Mouse (Mus musculus) fat pad, adult 2 months (tissue): ENCODE data around the gene Zpr1.

Experiments
- DNase-seq: peaks from one replicate; pipeline ENCODE4 v3.0.0-alpha.2; 2011; ENCODE audit warnings: low read depth, low spot score; ENCODE audit errors: extremely low read depth

The Zpr1 gene

DNA sequence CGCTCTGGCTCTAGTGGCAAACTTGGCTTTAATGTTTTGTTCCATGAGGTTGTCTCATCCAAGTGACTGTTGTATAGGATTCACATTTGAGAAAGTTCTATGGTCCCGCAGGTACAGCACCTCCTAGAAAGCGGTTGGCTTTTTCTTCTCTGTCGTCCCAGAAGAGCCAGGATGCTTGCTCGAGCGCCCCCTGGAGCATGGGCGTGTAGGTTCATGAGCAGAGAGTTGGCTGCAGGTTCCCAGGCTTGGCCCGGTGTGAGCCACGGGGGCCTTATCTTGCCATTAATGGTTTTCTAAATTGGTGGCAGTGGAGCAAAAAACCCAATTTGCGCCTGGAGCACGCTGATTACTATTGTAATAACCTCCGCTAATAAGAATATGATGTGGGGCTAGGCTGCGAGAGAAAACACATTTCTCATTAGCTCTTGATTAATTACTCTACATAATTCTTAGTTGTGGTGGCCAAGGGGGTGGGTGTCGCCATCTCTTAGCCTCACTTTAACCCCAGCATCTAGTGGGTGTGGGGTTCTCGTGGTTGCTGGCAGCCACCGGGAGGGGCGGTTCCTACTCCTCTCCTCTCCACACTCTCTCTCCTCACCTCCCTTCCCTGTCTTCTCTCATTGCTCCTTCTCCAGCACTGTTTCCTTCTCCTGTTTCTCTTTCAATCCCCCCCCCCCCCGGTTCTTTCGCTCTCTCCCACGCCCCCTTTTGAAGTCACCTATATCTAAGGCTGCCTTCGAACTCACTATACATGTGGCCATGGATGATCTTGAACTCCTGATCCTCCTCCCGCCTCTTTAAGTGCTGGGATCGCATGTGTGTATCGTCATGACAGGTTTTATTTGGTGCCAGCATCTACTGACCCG is 55.1 kb downstream of the Zpr1 start:
- DNase-seq, result no peak

DNA sequence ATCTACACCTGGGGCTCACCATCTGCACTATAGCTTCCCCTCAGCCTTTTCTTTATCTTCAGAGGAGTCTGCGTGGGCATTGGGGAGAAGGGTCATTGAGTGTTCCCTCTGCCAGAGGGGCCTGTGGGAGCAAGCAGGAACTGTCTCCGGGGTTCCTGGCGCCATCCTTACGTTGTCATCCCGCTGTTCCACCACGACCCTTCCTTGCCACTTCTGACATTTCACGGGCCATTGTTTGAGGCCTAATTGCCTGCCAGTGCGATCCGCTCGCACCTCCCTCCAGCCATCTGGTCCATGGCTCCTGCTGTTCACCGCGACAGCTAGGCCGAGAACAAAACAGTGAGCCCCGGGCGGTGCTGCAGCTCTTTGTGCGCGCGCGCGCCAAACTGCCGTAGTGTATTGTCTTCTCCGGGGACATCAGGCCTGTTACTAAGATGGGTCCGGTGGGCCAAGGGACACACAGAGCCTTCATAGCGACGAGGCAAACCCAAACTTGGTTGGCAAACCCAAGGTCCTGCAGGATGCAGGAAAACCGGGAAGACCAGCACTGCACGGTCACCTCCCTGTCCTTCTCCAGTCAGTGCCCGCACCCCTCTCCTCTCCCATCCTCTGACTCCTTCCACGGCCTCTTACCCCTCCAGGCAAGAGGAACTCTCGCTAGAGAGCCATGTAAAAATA is 55.8 kb downstream of the Zpr1 start:
- DNase-seq, result no peak

DNA sequence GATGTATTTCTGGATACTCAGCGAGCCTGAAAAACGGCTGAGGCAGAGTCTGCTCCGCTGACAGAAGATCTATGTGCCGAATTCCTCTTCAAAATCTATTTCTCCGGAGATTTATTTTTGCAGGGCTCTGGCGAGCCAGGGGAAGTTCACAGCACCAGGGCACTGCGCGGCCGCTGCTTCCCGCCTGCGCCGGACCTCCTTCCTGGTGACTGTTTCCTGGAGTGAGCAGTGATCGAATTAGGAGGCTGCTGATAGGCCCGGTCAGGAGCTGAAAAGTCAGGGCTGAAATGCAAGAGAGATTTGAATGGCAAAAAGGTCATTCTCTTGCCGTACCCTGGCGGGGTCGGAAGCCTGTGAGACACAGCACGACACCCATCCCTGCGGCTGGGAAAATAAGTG is 56.4 kb downstream of the Zpr1 start:
- DNase-seq, result no peak

GRCm38 (mm10) chr9:46329801-46330585 is 57.1 kb downstream of the Zpr1 start:
- DNase-seq, result no peak

- no peak for DNase-seq
These were observed 57.7 kb downstream of the Zpr1 start for GRCm38 (mm10) chr9:46330586-46330895.

DNA sequence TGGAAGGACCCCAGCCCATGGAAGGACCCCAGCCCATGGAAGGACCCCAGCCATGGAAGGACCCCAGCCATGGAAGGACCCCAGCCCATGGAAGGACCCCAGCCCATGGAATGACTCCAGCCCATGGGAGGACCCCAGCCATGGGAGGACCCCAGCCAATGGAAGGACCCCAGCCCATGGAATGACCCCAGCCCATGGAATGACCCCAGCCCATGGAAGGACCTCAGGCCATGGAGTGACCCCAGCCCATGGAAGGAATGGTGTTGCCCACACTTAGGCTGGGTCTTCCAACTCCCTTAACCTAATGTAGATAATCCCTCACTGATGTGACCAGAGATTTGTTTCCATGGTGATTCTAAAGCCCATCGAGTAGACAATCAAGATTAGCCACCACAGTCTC is 58.4 kb downstream of the Zpr1 start:
- no peak for DNase-seq
